Mouse (Mus musculus): ENCODE measurements around the gene Tbc1d8. TPM values are rescaled to one million over a fixed set of nuclear protein-coding genes. Genes with fewer than 3 reads are reported as not detected.

Tbc1d8 gene
- polyA plus RNA-seq, 1 experiment: 5.8 TPM

- no peak for TF ChIP-seq REST (IDR thresholded peaks at IDR 0.05; ENCODE audit: insufficient read depth, insufficient read length)
- no peak for TF ChIP-seq TCF3 (IDR thresholded peaks at IDR 0.05; ENCODE audit: insufficient read length, low read depth)
- TF ChIP-seq MYOD1 (IDR thresholded peaks at IDR 0.05; ENCODE audit: control insufficient read depth in 1 of 3, insufficient read length in 2 of 3, low read depth in 2 of 3): no peak
- TF ChIP-seq USF1 (IDR thresholded peaks at IDR 0.05; ENCODE audit: low read depth): no peak
- no peak for TF ChIP-seq MYOG (IDR thresholded peaks at IDR 0.05; ENCODE audit: control insufficient read depth in 1 of 3, insufficient read depth in 1 of 3, insufficient read length in 2 of 3, low read depth in 2 of 3)
- TF ChIP-seq POLR2AphosphoS2 (IDR thresholded peaks at IDR 0.05; ENCODE audit: insufficient read length, low read depth): no peak
- TF ChIP-seq E2F4 (IDR thresholded peaks at IDR 0.05; ENCODE audit: insufficient read depth): no peak
- no peak overlapping the region for H3K4me2 ChIP-seq (ENCODE audit: low read depth)
- H3K4me3 ChIP-seq: no peak overlapping the region
Observed at GRCm38 (mm10) chr1:39525763-39526162, 47.2 kb upstream of the Tbc1d8 start.

GRCm38 (mm10) chr1:39522519-39522918 is 44.0 kb upstream of the Tbc1d8 start:
- no peak for TF ChIP-seq REST (IDR thresholded peaks at IDR 0.05; ENCODE audit: insufficient read depth, insufficient read length)
- TF ChIP-seq CEBPB (IDR thresholded peaks at IDR 0.05; ENCODE audit: insufficient read depth, poor library complexity, severe bottlenecking): no peak
- no peak for TF ChIP-seq POLR2A (IDR thresholded peaks at IDR 0.05; ENCODE audit: insufficient read length, low read depth)
- TF ChIP-seq MYOG (IDR thresholded peaks at IDR 0.05; ENCODE audit: control insufficient read depth in 1 of 3, insufficient read depth in 1 of 3, insufficient read length in 2 of 3, low read depth in 2 of 3): no peak
- no peak for TF ChIP-seq MAX (IDR thresholded peaks at IDR 0.05; ENCODE audit: low read depth)
- no peak for TF ChIP-seq MYOD1 (IDR thresholded peaks at IDR 0.05; ENCODE audit: control insufficient read depth in 1 of 3, insufficient read length in 2 of 3, low read depth in 2 of 3)
- TF ChIP-seq SRF (IDR thresholded peaks at IDR 0.05; ENCODE audit: control insufficient read depth, insufficient read length, low read depth): no peak
- no peak for TF ChIP-seq TCF3 (IDR thresholded peaks at IDR 0.05; ENCODE audit: insufficient read length, low read depth)
- TF ChIP-seq POLR2AphosphoS2 (IDR thresholded peaks at IDR 0.05; ENCODE audit: insufficient read length, low read depth): no peak
- no peak for TF ChIP-seq E2F4 (IDR thresholded peaks at IDR 0.05; ENCODE audit: insufficient read depth)
- no peak for TF ChIP-seq TCF12 (IDR thresholded peaks at IDR 0.05; ENCODE audit: insufficient read depth, poor library complexity, severe bottlenecking)
- TF ChIP-seq USF1 (IDR thresholded peaks at IDR 0.05; ENCODE audit: low read depth): no peak
- Histone ChIP-seq H3ac (ENCODE audit: control insufficient read depth, insufficient read length) (no peak overlapping the region), H3K27me3 (ENCODE audit: control insufficient read depth, insufficient read depth, insufficient read length) (peaks cover 7% of the 10 kb centered on the region), H3K79me2 (ENCODE audit: control insufficient read depth, insufficient read depth) (no peaks in the 10 kb centered on the region), H3K4me3 (no peak overlapping the region), H3K4me2 (ENCODE audit: low read depth) (no peak overlapping the region), H3K36me3 (ENCODE audit: control insufficient read depth, insufficient read depth) (no peaks in the 10 kb centered on the region)

More at GRCm38 (mm10) chr1:39525763-39526162, 47.2 kb upstream of the Tbc1d8 start:
- Histone ChIP-seq H3ac (ENCODE audit: control insufficient read depth, insufficient read length) (no peak overlapping the region), H3K79me2 (ENCODE audit: control insufficient read depth, insufficient read depth) (no peaks in the 10 kb centered on the region), H3K27me3 (ENCODE audit: control insufficient read depth, insufficient read depth, insufficient read length) (no peaks in the 10 kb centered on the region), H3K36me3 (ENCODE audit: control insufficient read depth, insufficient read depth) (no peaks in the 10 kb centered on the region)

- no peak overlapping the region for H3ac ChIP-seq (ENCODE audit: control insufficient read depth, insufficient read length)
- no peaks in the 10 kb centered on the region for H3K79me2 ChIP-seq (ENCODE audit: control insufficient read depth, insufficient read depth)
- peaks cover 7% of the 10 kb centered on the region for H3K27me3 ChIP-seq (ENCODE audit: control insufficient read depth, insufficient read depth, insufficient read length)
Observed at GRCm38 (mm10) chr1:39521326-39521725, 42.8 kb upstream of the Tbc1d8 start.

GRCm38 (mm10) chr1:39515303-39515991 is 36.9 kb upstream of the Tbc1d8 start:
- TF ChIP-seq MYOD1 (IDR thresholded peaks at IDR 0.05; ENCODE audit: control insufficient read depth in 1 of 3, insufficient read length in 2 of 3, low read depth in 2 of 3) (no peak), USF1 (IDR thresholded peaks at IDR 0.05; ENCODE audit: low read depth) (no peak), REST (IDR thresholded peaks at IDR 0.05; ENCODE audit: insufficient read depth, insufficient read length) (no peak), POLR2AphosphoS2 (IDR thresholded peaks at IDR 0.05; ENCODE audit: insufficient read length, low read depth) (no peak), MYOG (IDR thresholded peaks at IDR 0.05; ENCODE audit: control insufficient read depth in 1 of 3, insufficient read depth in 1 of 3, insufficient read length in 2 of 3, low read depth in 2 of 3) (no peak), TCF12 (IDR thresholded peaks at IDR 0.05; ENCODE audit: insufficient read depth, poor library complexity, severe bottlenecking) (no peak), SRF (IDR thresholded peaks at IDR 0.05; ENCODE audit: control insufficient read depth, insufficient read length, low read depth) (no peak), E2F4 (IDR thresholded peaks at IDR 0.05; ENCODE audit: insufficient read depth) (no peak), MAX (IDR thresholded peaks at IDR 0.05; ENCODE audit: low read depth) (no peak), TCF3 (IDR thresholded peaks at IDR 0.05; ENCODE audit: insufficient read length, low read depth) (no peak), POLR2A (IDR thresholded peaks at IDR 0.05; ENCODE audit: insufficient read length, low read depth) (no peak), CEBPB (IDR thresholded peaks at IDR 0.05; ENCODE audit: insufficient read depth, poor library complexity, severe bottlenecking) (no peak)

More at GRCm38 (mm10) chr1:39521326-39521725, 42.8 kb upstream of the Tbc1d8 start:
- Histone ChIP-seq H3K4me2 (ENCODE audit: low read depth) (no peak overlapping the region), H3K36me3 (ENCODE audit: control insufficient read depth, insufficient read depth) (no peaks in the 10 kb centered on the region), H3K4me3 (no peak overlapping the region)
- TF ChIP-seq TCF3 (IDR thresholded peaks at IDR 0.05; ENCODE audit: insufficient read length, low read depth): no peak
- no peak for TF ChIP-seq CEBPB (IDR thresholded peaks at IDR 0.05; ENCODE audit: insufficient read depth, poor library complexity, severe bottlenecking)
- no peak for TF ChIP-seq SRF (IDR thresholded peaks at IDR 0.05; ENCODE audit: control insufficient read depth, insufficient read length, low read depth)
- no peak for TF ChIP-seq USF1 (IDR thresholded peaks at IDR 0.05; ENCODE audit: low read depth)
- TF ChIP-seq MAX (IDR thresholded peaks at IDR 0.05; ENCODE audit: low read depth): no peak
- no peak for TF ChIP-seq MYOD1 (IDR thresholded peaks at IDR 0.05; ENCODE audit: control insufficient read depth in 1 of 3, insufficient read length in 2 of 3, low read depth in 2 of 3)
- TF ChIP-seq E2F4 (IDR thresholded peaks at IDR 0.05; ENCODE audit: insufficient read depth): no peak
- no peak for TF ChIP-seq TCF12 (IDR thresholded peaks at IDR 0.05; ENCODE audit: insufficient read depth, poor library complexity, severe bottlenecking)
- no peak for TF ChIP-seq POLR2AphosphoS2 (IDR thresholded peaks at IDR 0.05; ENCODE audit: insufficient read length, low read depth)
- TF ChIP-seq MYOG (IDR thresholded peaks at IDR 0.05; ENCODE audit: control insufficient read depth in 1 of 3, insufficient read depth in 1 of 3, insufficient read length in 2 of 3, low read depth in 2 of 3): no peak
- TF ChIP-seq REST (IDR thresholded peaks at IDR 0.05; ENCODE audit: insufficient read depth, insufficient read length): no peak
- TF ChIP-seq POLR2A (IDR thresholded peaks at IDR 0.05; ENCODE audit: insufficient read length, low read depth): no peak

More at GRCm38 (mm10) chr1:39515303-39515991, 36.9 kb upstream of the Tbc1d8 start:
- Histone ChIP-seq H3ac (ENCODE audit: control insufficient read depth, insufficient read length) (no peak overlapping the region), H3K4me3 (no peak overlapping the region), H3K36me3 (ENCODE audit: control insufficient read depth, insufficient read depth) (no peaks in the 10 kb centered on the region), H3K4me2 (ENCODE audit: low read depth) (no peak overlapping the region), H3K27me3 (ENCODE audit: control insufficient read depth, insufficient read depth, insufficient read length) (peaks cover 7% of the 10 kb centered on the region), H3K79me2 (ENCODE audit: control insufficient read depth, insufficient read depth) (no peaks in the 10 kb centered on the region)

All from myocyte (in vitro differentiated cells).